Mouse (Mus musculus): Measurements from ENCODE around the gene Alg11.

Gene Alg11

DNA sequence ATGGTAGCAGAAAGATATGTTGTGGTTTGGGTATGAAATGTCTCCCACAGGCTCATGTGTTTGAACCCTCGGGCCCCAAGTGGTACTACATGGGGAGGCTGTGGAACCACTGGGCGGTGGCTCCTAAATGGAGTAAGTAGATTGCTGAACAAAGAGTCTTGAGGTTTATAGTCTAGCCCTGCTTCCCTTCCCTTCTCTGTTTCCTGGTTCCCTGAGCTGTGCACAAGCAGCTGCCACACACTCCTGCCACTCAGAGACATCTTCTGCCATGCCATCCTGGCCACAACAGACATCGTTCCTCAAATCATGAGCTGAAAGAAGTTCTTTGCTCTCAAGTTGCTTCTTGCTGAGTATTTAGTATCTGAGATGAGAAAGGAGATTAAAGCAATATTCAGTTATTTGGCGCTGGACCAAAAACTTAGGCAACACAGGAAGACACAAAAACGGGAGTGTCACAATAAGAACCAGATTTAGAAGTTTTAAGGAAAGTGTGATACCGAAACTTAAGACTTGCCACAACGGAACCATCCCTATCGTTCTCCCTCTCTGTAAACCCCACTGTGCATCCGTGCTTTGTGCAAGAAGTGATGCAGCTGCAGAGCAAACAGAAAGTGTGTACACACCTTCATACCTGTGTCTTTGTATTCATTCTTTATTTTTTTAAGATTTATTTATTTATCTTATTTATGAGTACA, 18.9 kb downstream of the Alg11 start:
- no peak for DNase-seq

- DNase-seq = no peak
These were observed 28.7 kb downstream of the Alg11 start for GRCm38 (mm10) chr8:22089226-22089625.

- no peak for DNase-seq
These were observed 31.0 kb downstream of the Alg11 start for GRCm38 (mm10) chr8:22091568-22091967.

DNA sequence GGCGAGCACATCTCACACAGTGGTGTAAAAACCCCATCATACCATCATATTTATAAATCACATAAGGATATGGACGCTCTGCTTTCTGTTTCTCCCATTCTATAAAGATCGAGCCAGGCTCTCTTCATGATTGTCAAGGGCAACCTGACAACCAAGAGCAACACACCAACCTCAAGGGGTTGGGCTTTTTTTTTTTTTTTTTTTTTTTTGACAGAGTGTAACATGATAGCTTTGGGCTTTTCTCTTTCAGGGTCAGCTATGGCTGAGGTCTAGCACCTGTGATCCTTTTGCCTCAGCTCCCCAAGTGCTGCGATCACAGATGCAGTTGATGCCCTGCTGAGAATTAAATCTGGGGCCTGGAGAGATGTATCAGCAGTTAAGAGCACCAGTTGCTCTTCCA, 46.5 kb downstream of the Alg11 start:
- no peak for DNase-seq
